8 mouse cellular contexts compared by ENCODE assay signal in the genomic region with DNA sequence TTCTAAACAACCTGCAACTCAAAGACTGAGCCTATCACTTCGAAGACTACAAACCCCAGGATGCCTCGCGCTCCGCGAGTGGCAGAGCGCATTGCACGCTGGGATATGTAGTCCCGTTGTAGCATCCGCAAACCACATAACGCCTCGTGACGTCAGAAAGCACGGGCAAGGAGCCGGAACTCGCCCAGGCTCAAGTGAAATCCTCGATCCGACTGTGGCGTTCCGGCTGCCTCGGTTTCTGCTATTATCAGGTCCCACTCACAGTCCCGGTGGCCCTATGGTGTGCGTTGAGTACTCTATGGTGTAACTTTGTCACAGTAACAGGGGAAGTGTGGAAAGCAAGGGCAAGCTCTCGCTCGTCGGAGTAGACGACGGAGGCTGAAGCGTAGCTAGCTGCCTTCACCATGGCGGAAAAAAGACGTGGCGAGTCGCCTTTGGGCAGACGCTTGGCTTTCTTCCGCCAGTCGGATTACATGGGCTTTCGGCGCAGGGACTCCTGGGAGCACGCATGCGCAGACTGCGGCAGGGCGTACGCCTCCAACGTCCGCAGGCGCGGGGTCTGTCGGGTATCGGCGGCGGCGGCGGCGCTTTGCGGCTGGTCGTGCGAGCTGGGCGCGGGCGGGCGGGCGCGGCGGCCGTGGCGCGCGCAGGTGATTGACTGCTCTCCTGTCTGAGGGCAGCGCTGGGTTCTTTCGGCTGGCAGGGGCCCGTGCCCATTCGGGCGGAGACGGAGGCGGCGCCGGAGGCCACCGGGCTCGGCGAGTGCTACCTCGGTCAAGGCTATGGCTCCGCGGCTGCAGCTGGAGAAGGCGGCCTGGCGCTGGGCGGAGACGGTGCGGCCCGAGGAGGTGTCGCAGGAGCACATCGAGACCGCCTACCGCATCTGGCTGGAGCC. TPM values are rescaled to one million over a fixed set of nuclear protein-coding genes. Genes with fewer than 3 reads are reported as not detected.
DNase-seq lines count a peak whose midpoint lies in the region; ATAC-seq and TF ChIP-seq lines count a peak whose summit lies in the region.

A gene (plus strand): TSS at position 155 of the 895 bp plus-strand sequence.

- ATAC-seq in forebrain, postnatal 0 days: peak; percentile 95
- ATAC-seq in lung, embryonic 15.5 days (ENCODE audit: borderline replicate concordance, extremely low read depth, low FRiP score, low TSS enrichment): peak; percentile 95

- no peak for TF ChIP-seq EP300 in MEL (IDR thresholded peaks at IDR 0.05; ENCODE audit: low read depth in 1 of 2, low read length in 2 of 2)

- no peak for TF ChIP-seq RAD21 in MEL (IDR thresholded peaks at IDR 0.05; ENCODE audit: low read depth, low read length)

- TF ChIP-seq CTCF in MEL (IDR thresholded peaks at IDR 0.05 in 2 of 3, conservative IDR thresholded peaks at IDR 0.05 in 1 of 3; ENCODE audit: control insufficient read depth in 1 of 3, insufficient read depth in 1 of 3, low read depth in 2 of 3, low read length in 3 of 3, poor library complexity in 1 of 3, severe bottlenecking in 1 of 3): no peak
- TF ChIP-seq CTCF in cerebellum, adult 2 months (IDR thresholded peaks at IDR 0.05; ENCODE audit: borderline replicate concordance, insufficient read depth, low read depth, low read length): no peak
- TF ChIP-seq CTCF in forebrain, postnatal 0 days (IDR thresholded peaks at IDR 0.05; ENCODE audit: low read depth): 0 out of 2 replicates have a peak, but pooled peaks have one; percentile 12

- peak within 1 kb of the TSS; percentile 99 for H3K9ac ChIP-seq in MEL (ENCODE audit: control insufficient read depth, low read depth, low read length, poor library complexity, severe bottlenecking)
- H3K9ac ChIP-seq in forebrain, postnatal 0 days: peak within 1 kb of the TSS; percentile 90
- peak within 1 kb of the TSS; percentile 81 for H3K9ac ChIP-seq in lung, embryonic 15.5 days

- H3K4me2 ChIP-seq in forebrain, postnatal 0 days (ENCODE audit: low read depth): peak within 1 kb of the TSS; percentile 70
- peak within 1 kb of the TSS; percentile 76 for H3K4me2 ChIP-seq in lung, embryonic 15.5 days

- H3K27me3 ChIP-seq in MEL (ENCODE audit: control insufficient read depth in 1 of 2, insufficient read depth in 2 of 2, low read length in 2 of 2): peaks cover under 1 to 5% of the 10 kb centered on the region in 2 experiments; a peak in 2 of 4 replicates
- no peaks in the 10 kb centered on the region for H3K27me3 ChIP-seq in cerebellum, adult 2 months (ENCODE audit: control insufficient read depth, insufficient read depth, low read length)
- no peaks in the 10 kb centered on the region for H3K27me3 ChIP-seq in forebrain, postnatal 0 days (ENCODE audit: insufficient read depth, low read length)
- no peaks in the 10 kb centered on the region for H3K27me3 ChIP-seq in lung, embryonic 15.5 days

- peak within 1 kb of the TSS; percentile 99 for H3K27ac ChIP-seq in MEL (ENCODE audit: control insufficient read depth, low read depth, low read length)
- peak within 1 kb of the TSS; percentile 89 for H3K27ac ChIP-seq in cerebellum, adult 2 months (ENCODE audit: insufficient read depth, low read length)
- peak within 1 kb of the TSS; percentile 99 for H3K27ac ChIP-seq in forebrain, postnatal 0 days (ENCODE audit: low read depth, low read length)
- peak within 1 kb of the TSS; percentile 99 for H3K27ac ChIP-seq in lung, embryonic 15.5 days

- DNase-seq in MEL (ENCODE audit: low read depth, low spot score): peak; percentile 98
- DNase-seq in cerebellum, adult 2 months: peak; percentile 99
- DNase-seq in forebrain, postnatal 0 days: peak; percentile 100
- peak; percentile 99 for DNase-seq in heart, postnatal 4 days
- peak; percentile 98 to 99 for DNase-seq in layer of hippocampus, adult 8-10 months (ENCODE audit: low spot score in 2 of 2)
- peak; percentile 99 for DNase-seq in ovary, adult 18-20 months (ENCODE audit: low spot score)
- peak; percentile 99 for DNase-seq in thymus, postnatal 0 days (ENCODE audit: low spot score)

- H3K79me2 ChIP-seq in MEL (ENCODE audit: control insufficient read depth, insufficient read depth, low read length, poor library complexity): peaks cover 42% of the 10 kb centered on the region

- peaks cover 4 to 6% of the 10 kb centered on the region in 2 experiments; a peak in 3 of 4 replicates for H3K4me1 ChIP-seq in MEL (ENCODE audit: control insufficient read depth in 1 of 2, insufficient read depth in 2 of 2, low read length in 2 of 2)
- no peaks in the 10 kb centered on the region; the same call in 1 of the 2 replicates for H3K4me1 ChIP-seq in cerebellum, adult 2 months (ENCODE audit: control insufficient read depth, insufficient read depth, low read length)
- peaks cover 18% of the 10 kb centered on the region for H3K4me1 ChIP-seq in forebrain, postnatal 0 days (ENCODE audit: insufficient read depth)
- peaks cover 18% of the 10 kb centered on the region for H3K4me1 ChIP-seq in lung, embryonic 15.5 days

- H3K36me3 ChIP-seq in MEL (ENCODE audit: control insufficient read depth in 1 of 2, insufficient read depth in 2 of 2, low read length in 2 of 2): peaks cover 0 to 18% of the 10 kb centered on the region in 2 experiments; a peak in 2 of 4 replicates
- no peaks in the 10 kb centered on the region for H3K36me3 ChIP-seq in forebrain, postnatal 0 days (ENCODE audit: insufficient read depth)
- H3K36me3 ChIP-seq in lung, embryonic 15.5 days: no peaks in the 10 kb centered on the region

- under 1% methylated on average over 88 of the region's 92 CpGs for WGBS in cerebellum, adult 2 months
- WGBS in forebrain, postnatal 0 days: 1% methylated on average over 92 of the region's 92 CpGs
- under 1% methylated on average over 91 of the region's 92 CpGs for WGBS in lung, embryonic 15.5 days

- H3K4me3 ChIP-seq in MEL (ENCODE audit: control insufficient read depth in 1 of 2, insufficient read depth in 1 of 2, low read depth in 2 of 2, low read length in 2 of 2): peak within 1 kb of the TSS; percentile 88 to 90
- H3K4me3 ChIP-seq in cerebellum, adult 2 months (replicated peaks; ENCODE audit: insufficient read depth, low read depth, low read length): peak within 1 kb of the TSS; percentile 77
- peak within 1 kb of the TSS; percentile 97 for H3K4me3 ChIP-seq in forebrain, postnatal 0 days (ENCODE audit: low read depth, low read length)
- H3K4me3 ChIP-seq in lung, embryonic 15.5 days: peak within 1 kb of the TSS; percentile 79

- no peaks in the 10 kb centered on the region for H3K9me3 ChIP-seq in MEL (replicated peaks; ENCODE audit: insufficient read depth, low read length)
- H3K9me3 ChIP-seq in forebrain, postnatal 0 days (ENCODE audit: low read length): no peaks in the 10 kb centered on the region
- H3K9me3 ChIP-seq in lung, embryonic 15.5 days: no peaks in the 10 kb centered on the region

- peak; percentile 62 to 94 for TF ChIP-seq POLR2A in MEL (IDR thresholded peaks at IDR 0.05; ENCODE audit: control insufficient read depth in 1 of 2, insufficient read depth in 1 of 2, low read depth in 1 of 2, low read length in 2 of 2, poor library complexity in 1 of 2)
- peak; percentile 89; the same call in 1 of the 2 replicates for TF ChIP-seq POLR2A in cerebellum, adult 2 months (IDR thresholded peaks at IDR 0.05; ENCODE audit: borderline replicate concordance, insufficient read depth, low read length)

TF ChIP-seq in MEL, 35 proteins besides CTCF, POLR2A, EP300 and RAD21:
- TF ChIP-seq BHLHE40 (IDR thresholded peaks at IDR 0.05; ENCODE audit: borderline replicate concordance, low read depth, low read length) (no peak), MXI1 (IDR thresholded peaks at IDR 0.05; ENCODE audit: low read depth, low read length) (peak; percentile 12; the same call in 1 of the 2 replicates), HCFC1 (IDR thresholded peaks at IDR 0.05; ENCODE audit: low read depth, low read length) (peak; percentile 91), POLR2AphosphoS5 (IDR thresholded peaks at IDR 0.05; ENCODE audit: borderline replicate concordance, low read depth, low read length) (peak; percentile 86; the same call in 1 of the 2 replicates), MYC (IDR thresholded peaks at IDR 0.05; ENCODE audit: low read depth, low read length) (peak; percentile 80), MAZ (IDR thresholded peaks at IDR 0.05; ENCODE audit: low read depth, low read length) (no peak), CHD1 (IDR thresholded peaks at IDR 0.05; ENCODE audit: low read depth, low read length) (peak; percentile 50; the same call in 1 of the 2 replicates), ELF1 (IDR thresholded peaks at IDR 0.05; ENCODE audit: low read depth, low read length) (peak; percentile 80), TBP (IDR thresholded peaks at IDR 0.05; ENCODE audit: low read depth, low read length) (peak; percentile 64; the same call in 1 of the 2 replicates), MYB (IDR thresholded peaks at IDR 0.05; ENCODE audit: low read depth, low read length) (peak; percentile 71), KAT2A (conservative IDR thresholded peaks at IDR 0.05; ENCODE audit: low read depth, low read length) (peak; percentile 90), NELFE (IDR thresholded peaks at IDR 0.05; ENCODE audit: low read depth, low read length) (peak; percentile 84), USF1 (IDR thresholded peaks at IDR 0.05; ENCODE audit: low read depth, low read length) (peak; percentile 26; the same call in 1 of the 2 replicates), MAX (IDR thresholded peaks at IDR 0.05; ENCODE audit: low read length) (peak; percentile 57; the same call in 1 of the 2 replicates), POLR2AphosphoS2 (IDR thresholded peaks at IDR 0.05; ENCODE audit: low read length) (peak; percentile 74; the same call in 1 of the 2 replicates), ZMIZ1 (IDR thresholded peaks at IDR 0.05; ENCODE audit: low read depth, low read length) (no peak; the same call in none of the 2 replicates), GABPA (IDR thresholded peaks at IDR 0.05; ENCODE audit: low read depth, low read length) (no peak), TCF12 (IDR thresholded peaks at IDR 0.05; ENCODE audit: low read depth, low read length) (peak; percentile 61; the same call in 1 of the 2 replicates), NRF1 (IDR thresholded peaks at IDR 0.05; ENCODE audit: insufficient read depth, low read depth, low read length, poor library complexity, severe bottlenecking) (peak; percentile 83)

RNA-seq across cellular contexts. Expression of the gene that starts here (rescaled TPM):
- total RNA-seq in MEL (2012; rRNA removed): 25.4 and 27.1 TPM in 2 replicates
- 10 to 100 TPM in 1 of 2 experiments, not detected in 1; 99.6 TPM for polyA plus RNA-seq in MEL (2012; ENCODE audit: insufficient read depth in 1 of 2, insufficient read length in 2 of 2, low read depth in 1 of 2, low replicate concordance in 2 of 2, missing spikeins in 1 of 2)
- polyA plus RNA-seq in cerebellum, adult 2 months (2012; rRNA removed): 162 and 169 TPM in 2 replicates
- total RNA-seq in forebrain, postnatal 0 days (2014; rRNA removed): 77.9 and 106 TPM in 2 replicates
- 33.5 and 51.8 TPM in 2 replicates for polyA plus RNA-seq in forebrain, postnatal 0 days (2015; fragmentation: Nextera tagmentation; extraction: Ambion mirVana)
- 10 to 100 TPM; 42.1 to 51.7 TPM for total RNA-seq in heart, postnatal 4 days (2021)
- 100 to 1,000 TPM; 120 to 168 (median 151) TPM for total RNA-seq in layer of hippocampus, adult 8-10 months (2022)
- 65.8 and 66.6 TPM in 2 replicates for polyA plus RNA-seq in lung, embryonic 15.5 days (2015; fragmentation: Nextera tagmentation; extraction: Ambion mirVana)
- polyA plus RNA-seq in thymus, postnatal 0 days (2015; fragmentation: Nextera tagmentation; extraction: Ambion mirVana): 52.4 and 59.1 TPM in 2 replicates

Comparison
In these comparisons a context has a peak if more than half of its experiments do, and no peak if none do; other contexts are left out.
1. Peak in every context shown above with its lines: DNase-seq, ATAC-seq, H3K4me3 ChIP-seq and H3K27ac ChIP-seq.